Mouse (Mus musculus) v-Abl transformed pro-B cells (cell line): ENCODE measurements around the gene Numb.

ENCODE experiments used
- in situ Hi-C, 2 experiments: fragments of 400-800 bp; cut with MboI; formaldehyde crosslinking; loops; one replicate each; pipeline ENCODE4 v1.15.1; 2025; ENCODE audit not compliant: unreplicated experiment in 2 of 2

Gene Numb

GRCm38 (mm10) chr12:83752495-83752894 is 169.2 kb downstream of the Numb start:
- in situ Hi-C loops: loop anchor here in 1 of 2 experiments (25.0 kb wide), 1 partner anchor 640 kb away; no protein-coding TSS in a partner anchor

- in situ Hi-C loops: no loop called here
These were observed 172.5 kb downstream of the Numb start for GRCm38 (mm10) chr12:83749186-83749585.
